Mouse (Mus musculus): ENCODE data around the gene Gatb.

The Gatb gene

GRCm38 (mm10) chr3:85652727-85653665 is 79.1 kb downstream of the Gatb start:
- DNase-seq (ENCODE audit: low read depth, low spot score) = no peak

GRCm38 (mm10) chr3:85655538-85655937 is 81.6 kb downstream of the Gatb start:
- no peak for DNase-seq (ENCODE audit: low read depth, low spot score)

GRCm38 (mm10) chr3:85659681-85660080 is 85.8 kb downstream of the Gatb start:
- DNase-seq (ENCODE audit: low read depth, low spot score) = no peak

DNA sequence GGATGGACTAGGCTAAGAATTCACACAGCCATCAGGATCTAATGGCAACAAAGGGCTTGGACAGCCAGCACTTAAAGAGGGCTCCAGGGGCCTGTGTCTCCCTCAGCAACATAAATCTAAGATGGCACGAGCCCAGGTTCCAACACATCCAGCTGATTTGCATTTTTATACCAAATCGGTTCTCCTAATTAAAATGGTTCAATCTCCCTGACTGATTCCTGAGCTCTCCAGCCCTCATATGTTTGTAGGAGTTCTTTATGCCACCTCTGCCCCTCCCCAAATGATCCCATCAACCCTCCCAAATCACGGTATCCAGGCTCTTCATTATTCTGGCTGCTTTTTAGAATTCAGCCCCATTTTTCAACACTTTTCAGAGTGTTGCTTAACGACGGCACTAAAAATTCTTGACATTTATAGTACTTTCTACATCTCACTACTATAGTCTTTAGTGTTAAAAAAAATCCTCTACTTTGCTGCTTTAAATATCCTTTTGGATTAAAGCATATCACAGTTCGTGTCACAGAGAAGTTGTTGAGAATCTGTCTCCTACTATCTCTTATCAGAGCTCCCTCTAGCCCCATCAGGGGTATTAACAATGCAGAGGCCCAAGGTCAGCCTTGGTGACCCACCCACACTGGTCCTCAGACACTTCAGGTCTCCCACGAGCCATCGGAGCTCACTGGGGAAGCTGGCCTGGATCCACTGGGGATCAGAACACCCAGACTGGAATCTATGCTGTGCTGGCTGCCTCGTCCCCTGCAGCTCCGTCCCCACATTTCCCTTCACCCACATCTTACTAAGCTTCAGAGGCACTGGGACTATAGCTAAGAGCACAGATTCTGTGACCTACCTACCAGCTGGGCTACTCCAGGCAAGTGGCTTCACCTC is 88.3 kb downstream of the Gatb start:
- DNase-seq (ENCODE audit: low read depth, low spot score) = no peak

GRCm38 (mm10) chr3:85663826-85664225 is 89.9 kb downstream of the Gatb start:
- no peak for DNase-seq (ENCODE audit: low read depth, low spot score)

- DNase-seq (ENCODE audit: low read depth, low spot score) = no peak
These were observed 90.8 kb downstream of the Gatb start for GRCm38 (mm10) chr3:85664591-85665171.

DNA sequence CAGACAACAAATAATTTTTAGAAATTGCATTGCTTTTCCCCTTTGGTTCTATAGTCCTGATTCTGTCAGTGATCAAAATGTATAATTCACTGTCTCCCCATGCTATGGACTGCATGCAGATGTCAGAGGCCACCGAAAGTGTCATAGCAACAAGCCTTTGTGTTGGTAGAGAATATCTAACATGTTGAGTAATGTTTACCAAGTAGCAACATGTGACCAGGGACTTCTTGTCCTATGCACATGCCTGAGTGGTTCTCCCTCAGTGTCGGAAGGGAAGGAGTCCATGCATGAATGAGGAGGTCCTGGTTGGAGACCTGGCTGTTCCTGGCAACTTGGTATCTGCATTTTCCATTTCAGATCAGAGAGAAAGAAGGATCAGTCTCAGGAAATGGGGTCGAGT is 92.2 kb downstream of the Gatb start:
- no peak for DNase-seq (ENCODE audit: low read depth, low spot score)

DNA sequence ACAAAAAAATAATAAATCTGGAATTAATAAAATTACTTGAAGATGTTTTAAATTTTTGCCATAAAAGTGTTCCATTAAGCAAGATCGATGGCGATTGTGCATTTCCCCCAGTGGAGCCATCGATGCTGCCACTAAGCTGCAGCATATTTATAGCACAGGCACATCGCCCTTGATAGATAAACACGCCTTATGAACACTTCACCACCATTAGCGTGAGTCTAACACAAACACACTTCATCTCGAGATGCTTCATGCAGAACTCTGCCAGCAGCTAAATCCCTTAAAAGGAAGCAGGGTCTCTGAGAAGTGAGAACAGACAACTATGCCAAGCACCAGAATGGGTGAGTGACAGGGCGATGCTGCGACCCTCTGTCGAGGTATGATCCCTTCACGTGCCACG is 92.8 kb downstream of the Gatb start:
- no peak for DNase-seq (ENCODE audit: low read depth, low spot score)

- DNase-seq (ENCODE audit: low read depth, low spot score) = no peak
These were observed 93.8 kb downstream of the Gatb start for GRCm38 (mm10) chr3:85667683-85668082.

DNA sequence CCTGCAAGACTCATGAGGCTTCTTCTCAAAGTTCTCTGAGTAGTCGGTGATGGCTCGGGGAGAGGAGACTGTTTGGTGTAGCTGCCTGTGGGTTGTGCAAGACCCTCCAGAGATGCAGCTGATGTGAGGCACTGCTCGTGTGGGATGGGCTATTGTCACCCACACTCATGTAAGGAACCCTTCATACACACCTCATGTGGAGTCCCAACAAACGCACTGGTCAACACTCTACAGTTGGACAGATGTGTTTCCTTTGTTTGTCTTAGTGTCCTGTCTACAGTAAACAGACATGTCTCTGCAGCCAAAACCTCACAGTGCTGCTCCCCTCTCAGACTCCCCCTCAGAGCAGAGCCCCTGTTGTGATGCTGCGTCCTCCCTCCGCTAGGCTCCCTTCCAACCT is 95.9 kb downstream of the Gatb start:
- DNase-seq (ENCODE audit: low read depth, low spot score) = no peak

DNA sequence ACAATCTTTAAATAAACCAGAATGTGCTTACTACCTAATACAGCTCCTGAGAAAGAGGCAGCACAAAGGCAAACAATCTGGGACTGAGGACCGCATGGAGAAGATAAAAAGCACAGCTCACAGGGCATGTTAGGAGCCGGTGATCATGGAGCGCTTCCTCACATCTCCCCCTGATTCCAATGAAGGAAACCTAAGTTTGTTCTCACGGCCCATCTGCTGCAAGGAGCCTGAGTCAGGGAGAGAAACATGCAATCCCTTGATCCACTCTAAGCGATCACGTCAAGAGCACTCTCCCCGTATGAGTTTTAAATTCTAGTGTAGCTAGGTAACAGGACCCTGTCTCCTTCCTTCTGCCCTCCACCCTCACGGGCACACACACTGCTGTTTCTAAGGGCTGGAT is 103.2 kb downstream of the Gatb start:
- no peak for DNase-seq (ENCODE audit: low read depth, low spot score)

- DNase-seq (ENCODE audit: low read depth, low spot score) = no peak
These were observed 104.0 kb downstream of the Gatb start for GRCm38 (mm10) chr3:85677952-85678351.

DNA sequence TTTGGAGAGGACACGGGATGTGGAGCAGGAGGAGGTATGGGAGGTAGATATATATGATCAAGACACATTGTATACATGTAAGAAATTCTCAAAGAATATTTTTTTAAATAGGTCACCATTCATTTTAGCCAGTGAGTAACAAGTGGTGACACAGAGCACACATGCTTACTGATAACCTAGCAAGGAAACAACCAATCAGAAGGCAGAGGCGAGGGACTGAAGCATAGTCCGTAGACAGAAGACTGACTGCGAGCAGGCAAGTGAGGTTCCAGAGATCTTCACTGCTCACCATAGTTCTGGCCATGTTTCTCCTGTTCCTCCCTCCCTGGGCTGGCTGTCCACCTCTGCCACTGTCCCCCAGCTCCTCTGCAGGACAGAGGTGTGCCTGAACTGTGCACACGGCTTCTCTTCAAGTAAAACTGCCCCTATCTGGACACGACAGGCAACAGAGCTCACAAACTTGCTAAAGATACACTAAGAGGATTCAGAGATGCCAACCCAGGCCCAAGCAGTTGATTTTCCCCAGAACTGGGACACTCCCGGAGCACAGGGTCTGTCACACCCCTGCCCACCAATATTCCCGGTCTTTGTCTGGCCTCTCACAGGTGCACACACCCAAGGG is 105.5 kb downstream of the Gatb start:
- no peak for DNase-seq (ENCODE audit: low read depth, low spot score)

- DNase-seq (ENCODE audit: low read depth, low spot score) = no peak
These were observed 106.0 kb downstream of the Gatb start for GRCm38 (mm10) chr3:85679960-85680359.

GRCm38 (mm10) chr3:85681136-85681535 is 107.2 kb downstream of the Gatb start:
- no peak for DNase-seq (ENCODE audit: low read depth, low spot score)

DNA sequence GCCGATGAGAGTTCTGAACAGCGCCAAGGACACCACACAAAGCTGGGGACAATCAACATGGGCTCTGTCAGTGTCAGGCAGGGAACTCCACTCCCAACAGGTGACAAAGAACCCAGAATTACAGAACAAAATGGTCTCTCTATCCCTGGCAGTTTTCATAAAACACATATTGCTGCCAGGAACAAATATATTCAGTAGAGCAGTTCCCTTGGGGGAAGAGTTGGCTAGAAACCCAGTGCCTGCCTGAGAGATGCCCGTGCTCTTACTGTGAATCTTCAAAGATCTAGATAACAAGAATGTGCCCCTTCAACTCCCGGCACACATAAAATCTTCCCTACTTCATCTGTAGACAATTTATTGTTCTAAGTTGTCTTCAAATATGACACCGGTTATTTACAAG is 109.7 kb downstream of the Gatb start:
- DNase-seq (ENCODE audit: low read depth, low spot score) = no peak

- DNase-seq (ENCODE audit: low read depth, low spot score) = no peak
These were observed 111.4 kb downstream of the Gatb start for GRCm38 (mm10) chr3:85685271-85685670.

- no peak for DNase-seq (ENCODE audit: low read depth, low spot score)
These were observed 114.4 kb downstream of the Gatb start for GRCm38 (mm10) chr3:85688341-85688740.

DNA sequence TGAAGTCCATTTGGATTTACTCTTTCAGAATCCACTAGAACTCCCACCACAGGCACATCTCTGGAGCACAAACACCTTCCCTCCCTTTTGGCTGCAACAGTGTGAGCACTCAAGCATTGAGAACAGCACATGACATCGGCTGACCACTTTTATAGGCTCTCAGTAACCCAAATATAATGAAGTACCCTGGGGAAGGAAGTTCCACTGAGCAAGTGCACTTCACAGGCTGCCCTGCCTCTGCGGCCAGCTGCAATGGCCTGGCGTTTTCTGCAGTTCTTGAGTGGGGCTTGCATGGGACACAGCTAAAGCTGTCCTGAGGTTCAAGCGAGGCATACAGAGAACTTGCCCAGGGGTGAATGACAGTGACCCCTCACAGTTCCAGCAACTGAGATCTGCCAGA is 117.2 kb downstream of the Gatb start:
- DNase-seq (ENCODE audit: low read depth, low spot score) = no peak

DNA sequence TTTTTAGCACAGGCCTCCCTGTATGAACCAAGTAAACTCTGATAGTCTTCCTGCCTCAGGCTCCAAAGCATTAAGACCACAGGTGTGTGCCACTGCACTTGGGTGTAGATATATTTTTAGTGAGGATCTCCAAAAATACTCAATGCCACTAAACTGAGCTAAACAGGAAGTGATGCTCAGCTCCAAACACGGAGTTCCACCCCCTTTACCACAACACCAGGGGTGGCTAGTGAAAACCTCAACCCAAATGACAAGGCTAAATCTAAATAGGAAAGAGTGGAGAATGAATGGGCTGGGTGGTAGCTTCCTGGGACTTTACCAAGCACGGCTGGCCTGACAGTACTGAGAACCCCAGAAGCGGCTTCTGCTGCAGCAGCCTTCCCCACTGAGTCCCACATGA is 119.1 kb downstream of the Gatb start:
- no peak for DNase-seq (ENCODE audit: low read depth, low spot score)

- DNase-seq (ENCODE audit: low read depth, low spot score) = no peak
These were observed 121.1 kb downstream of the Gatb start for GRCm38 (mm10) chr3:85695056-85695455.

DNA sequence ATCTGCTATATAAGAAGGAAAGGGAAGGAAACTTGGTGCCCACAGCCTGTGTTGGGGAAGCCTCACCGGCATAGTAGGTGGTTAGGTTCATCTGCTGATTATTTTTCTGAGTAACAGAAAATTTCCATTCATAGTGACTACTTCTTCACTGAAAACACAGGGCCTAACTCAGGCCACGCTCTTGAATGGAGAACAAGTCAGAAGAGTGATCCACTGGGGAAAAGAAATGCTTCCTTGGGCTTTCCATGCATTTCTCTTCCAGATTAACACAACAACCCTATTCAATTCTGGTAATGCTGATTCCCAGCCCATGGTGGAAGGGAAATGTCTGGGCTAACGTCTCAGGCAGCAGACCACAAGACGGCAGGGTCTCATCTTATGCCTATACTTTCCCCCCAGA is 124.6 kb downstream of the Gatb start:
- no peak for DNase-seq (ENCODE audit: low read depth, low spot score)
